Mouse (Mus musculus) liver, postnatal 0 days (tissue): ENCODE results near the gene Stoml2.

ENCODE experiments used
- CTCF ChIP-seq: sonication (generic); IDR thresholded peaks from 2 replicates; pipeline ENCODE4 v1.5.1; 2016; ENCODE audit warnings: antibody characterized with exemption, low read depth
- EP300 ChIP-seq: IDR thresholded peaks from 2 replicates; pipeline ENCODE4 v1.6.1; 2016; ENCODE audit warnings: antibody characterized with exemption, low read depth, mild to moderate bottlenecking

GRCm38 (mm10) chr4:43018156-43018555 is 13.4 kb downstream of the Stoml2 start:
- TF ChIP-seq EP300 (no peak), CTCF (no peak)
